Mouse (Mus musculus): Measurements from ENCODE around the gene Lrp4. TPM values are rescaled to one million over a fixed set of nuclear protein-coding genes. Genes with fewer than 3 reads are reported as not detected.

Gene Lrp4
- polyA plus RNA-seq, 1 experiment from 2014 or later: 1.5 TPM

DNA sequence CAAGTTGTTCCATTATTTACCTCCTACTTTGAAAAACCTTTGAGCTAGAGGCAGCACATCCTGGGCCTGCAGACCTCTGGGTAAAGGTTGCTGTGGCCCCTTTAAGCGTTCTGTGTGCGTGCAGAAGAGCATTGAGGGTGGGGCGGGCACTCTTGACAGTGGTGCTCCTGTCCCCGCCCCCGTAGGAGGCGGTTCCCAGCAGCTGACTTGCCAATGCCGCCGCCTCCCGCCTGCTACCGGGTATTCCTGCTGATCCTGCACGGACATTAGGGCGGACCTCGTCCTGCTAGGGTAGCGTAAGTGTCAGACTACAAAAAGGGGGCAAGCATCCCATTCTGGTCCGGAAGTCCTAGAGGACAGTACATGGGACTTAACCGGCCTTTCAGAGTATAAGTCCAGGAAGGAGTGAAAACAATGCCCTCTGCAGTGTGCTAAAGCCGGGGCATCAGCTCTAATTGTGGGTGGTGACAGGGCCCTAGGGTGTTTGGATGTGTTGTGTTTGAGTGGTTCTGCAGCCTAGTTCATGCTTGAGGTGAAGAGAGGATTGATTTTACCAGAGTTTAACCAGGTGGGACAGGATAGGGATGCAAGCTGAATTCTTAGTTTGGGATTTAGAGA is 80.4 kb downstream of the Lrp4 start:
- TF ChIP-seq EP300 (IDR thresholded peaks at IDR 0.05; ENCODE audit: low read depth) (no peak; the same call in 1 of the 2 replicates), CTCF (IDR thresholded peaks at IDR 0.05; ENCODE audit: low read depth) (peak; percentile 43)
- Histone ChIP-seq H3K36me3 (replicated peaks; ENCODE audit: insufficient read depth, low read length) (no peaks in the 10 kb centered on the region), H3K4me2 (ENCODE audit: low read depth, low read length) (peak overlapping the region; percentile 78), H3K4me1 (ENCODE audit: insufficient read depth) (peaks cover 9% of the 10 kb centered on the region), H3K4me3 (ENCODE audit: low read depth, low read length) (peak overlapping the region; percentile 48), H3K27me3 (ENCODE audit: insufficient read depth, low read length) (no peaks in the 10 kb centered on the region), H3K9ac (replicated peaks) (peak overlapping the region; percentile 54), H3K27ac (ENCODE audit: low read depth) (peak overlapping the region; percentile 39; the same call in 1 of the 2 replicates), H3K9me3 (ENCODE audit: low read length) (no peaks in the 10 kb centered on the region)
- ATAC-seq: peak; percentile 99
- 3% methylated on average over 17 of the region's 17 CpGs for WGBS (ENCODE audit: insufficient replicate concordance)
- DNase-seq: peak; percentile 91

Other genes with a start within 250 kb of the Lrp4 start
- 4.0 and 4.2 TPM in 2 replicates for gene Ddb2, start 220.5 kb upstream of the Lrp4 start, polyA plus RNA-seq (2015; fragmentation: Nextera tagmentation; extraction: Ambion mirVana)
- 27.8 and 28.5 TPM in 2 replicates for gene Pacsin3, start 201.6 kb upstream of the Lrp4 start, polyA plus RNA-seq (2015; fragmentation: Nextera tagmentation; extraction: Ambion mirVana)
- gene Arfgap2, start 192.5 kb upstream of the Lrp4 start, polyA plus RNA-seq (2015; fragmentation: Nextera tagmentation; extraction: Ambion mirVana): 64.2 and 65.1 TPM in 2 replicates
- 4.1 and 5.5 TPM in 2 replicates for gene 1110051M20Rik, start 12.8 kb upstream of the Lrp4 start, polyA plus RNA-seq (2015; fragmentation: Nextera tagmentation; extraction: Ambion mirVana)
- 18.0 and 22.1 TPM in 2 replicates for gene Ckap5, start 69.3 kb downstream of the Lrp4 start, polyA plus RNA-seq (2015; fragmentation: Nextera tagmentation; extraction: Ambion mirVana)
- 1,300 and 1,356 TPM in 2 replicates for gene F2, start 178.9 kb downstream of the Lrp4 start, polyA plus RNA-seq (2015; fragmentation: Nextera tagmentation; extraction: Ambion mirVana)
- gene Zfp408, start 192.3 kb downstream of the Lrp4 start, polyA plus RNA-seq (2015; fragmentation: Nextera tagmentation; extraction: Ambion mirVana): 1.8 and 2.1 TPM in 2 replicates
- 27.3 and 28.1 TPM in 2 replicates for gene Arhgap1, start 192.3 kb downstream of the Lrp4 start, polyA plus RNA-seq (2015; fragmentation: Nextera tagmentation; extraction: Ambion mirVana)